Mouse (Mus musculus) olfactory bulb, adult 2 months (tissue): ENCODE measurements around the gene Casp6.

Experiments used
- CTCF ChIP-seq: fragments of 200-500 bp; IDR thresholded peaks from 2 replicates; pipeline ENCODE4 v1.5.1; 2012; ENCODE audit warnings: low read depth, mild to moderate bottlenecking, low read length, moderate library complexity; ENCODE audit not compliant: insufficient read depth
- POLR2A ChIP-seq: fragments of 200-500 bp; IDR thresholded peaks from 2 replicates; pipeline ENCODE4 v1.6.1; 2012; ENCODE audit warnings: mild to moderate bottlenecking, low read depth, low read length, moderate library complexity; ENCODE audit not compliant: insufficient read depth

DNA sequence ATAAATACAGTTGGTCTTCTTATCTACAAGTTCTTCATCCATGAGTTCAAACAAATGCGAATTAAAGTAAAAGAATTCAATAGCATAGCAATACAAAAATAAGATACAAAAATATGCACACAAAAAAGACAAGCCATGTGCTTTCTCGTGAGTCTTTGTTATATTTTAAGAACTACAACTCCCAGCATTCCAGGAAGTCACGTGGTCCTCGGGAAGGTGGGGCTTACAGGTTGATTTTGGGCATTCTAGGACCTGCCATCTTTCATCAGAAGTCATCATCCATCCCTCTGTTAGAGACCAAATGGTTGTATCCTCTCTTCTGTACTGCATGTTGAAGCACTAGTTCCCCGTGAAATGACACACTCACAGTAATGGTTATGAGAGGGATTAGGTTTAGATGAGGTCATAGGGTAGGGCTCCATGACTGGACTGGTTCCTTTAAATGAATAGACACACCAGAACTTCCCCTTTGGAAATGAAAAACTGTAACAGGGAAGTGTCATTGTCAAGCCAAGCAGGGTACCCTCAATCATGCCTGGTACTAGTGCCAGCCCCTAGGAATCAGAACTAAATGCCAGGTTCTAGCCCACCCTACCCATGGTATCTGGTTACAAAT lies 48.0 kb downstream of the Casp6 start:
- TF ChIP-seq CTCF: no peak
- no peak for TF ChIP-seq POLR2A
